Mouse (Mus musculus): ENCODE measurements around the gene Apool. TPM values are rescaled to one million over a fixed set of nuclear protein-coding genes. Genes with fewer than 3 reads are reported as not detected.

Gene Apool
- polyA plus RNA-seq (2012; ENCODE audit: low replicate concordance) = 0.25 and 1.5 TPM in 2 replicates

DNA sequence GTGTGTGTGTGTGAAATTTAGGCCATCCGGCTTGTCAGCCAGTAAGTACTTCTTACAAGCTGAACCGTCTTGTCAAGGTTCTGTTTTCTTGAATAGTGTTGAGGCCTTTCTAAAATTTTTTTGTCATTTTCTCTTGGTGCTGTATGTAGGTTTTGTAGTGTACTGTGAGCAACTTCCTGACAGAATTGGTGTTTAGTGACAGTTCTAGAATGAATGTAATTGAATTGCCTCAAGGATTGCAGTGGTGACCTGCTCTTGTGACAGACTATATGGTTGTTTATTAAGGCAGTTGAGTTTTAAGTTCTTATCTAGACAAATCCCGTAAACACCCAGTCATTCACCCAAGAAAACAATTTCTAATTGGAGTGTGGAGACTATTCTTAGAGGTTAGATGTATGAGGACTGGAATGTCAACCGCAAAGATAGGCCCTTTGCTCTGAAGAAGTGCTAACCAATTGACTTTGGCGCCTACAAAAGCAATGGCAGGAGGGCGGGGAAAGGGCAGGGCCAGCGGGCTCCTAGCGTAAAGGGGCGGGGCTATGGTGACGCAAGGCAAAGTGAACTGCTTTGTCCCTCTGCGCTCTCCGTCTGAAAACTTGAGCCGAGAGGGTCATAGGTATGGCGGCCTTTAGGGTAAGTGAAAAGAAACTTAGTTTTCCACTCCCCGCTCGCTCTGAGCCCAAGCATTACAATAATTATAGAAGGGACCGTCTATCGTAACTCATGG is at the start of gene Apool:
Apool (plus strand) TSS at position 531 of the 727 bp plus-strand sequence.

DNA sequence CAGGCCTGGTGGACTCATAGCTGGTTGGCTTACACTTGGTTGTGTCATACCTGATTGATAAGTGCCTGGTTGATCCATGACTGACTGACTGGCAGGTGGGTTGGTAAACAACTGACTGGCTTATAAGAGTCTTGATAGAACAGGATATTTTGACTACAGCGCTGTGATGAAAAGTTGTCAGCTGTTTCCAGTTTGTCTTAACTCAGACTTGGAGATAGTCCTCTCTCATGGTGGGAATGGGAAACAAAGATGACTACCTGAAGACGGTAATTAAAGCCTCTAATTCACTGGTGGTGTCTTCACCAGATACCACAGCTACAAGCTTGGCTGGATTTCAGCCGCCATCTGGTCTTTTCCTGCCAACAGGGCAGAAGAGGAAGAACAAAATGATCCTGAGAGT is 95.5 kb downstream of the Apool start, which contains the start of gene Satl1:
Satl1 (minus strand) TSS at position 101 of the 400 bp plus-strand sequence.

Other genes with a start within 250 kb of the Apool start
- not detected in 2 replicates for gene 4933403O08Rik, start 72.3 kb upstream of the Apool start, polyA plus RNA-seq (2012; ENCODE audit: low replicate concordance)
- gene Satl1, start 95.4 kb downstream of the Apool start, polyA plus RNA-seq (2012; ENCODE audit: low replicate concordance) = not detected in 2 replicates
- gene 2010106E10Rik, start 183.9 kb downstream of the Apool start, polyA plus RNA-seq (2012; ENCODE audit: low replicate concordance) = not detected in 2 replicates

Data from hematopoietic multipotent progenitor cell, adult 10-12 weeks (in vitro differentiated cells).